Mouse (Mus musculus): ENCODE measurements at regions not wholly inside any gene's neighbourhood (a gene's known extent, or its start where the extent isn't known, plus 50 kb on each side); places are given as distances from the start of the nearest gene placed in this dataset.

DNA sequence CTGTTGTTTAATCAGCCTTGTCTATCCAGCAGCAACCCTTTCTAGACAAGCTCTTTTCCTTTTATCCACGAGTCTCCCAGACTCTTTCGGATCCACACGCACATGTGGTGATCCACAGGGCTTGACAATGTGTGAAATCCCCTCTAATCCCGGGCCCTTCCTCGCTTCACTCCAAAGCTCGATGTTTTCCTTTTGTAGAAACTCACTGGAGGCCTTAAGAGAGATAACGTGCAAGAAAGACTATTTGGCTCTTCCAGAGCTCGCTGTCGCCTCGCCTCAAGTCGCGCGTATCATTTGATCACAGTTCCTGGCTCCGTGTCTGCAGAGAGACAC is 234.9 kb downstream of the Gm5426 start:
- no peak for DNase-seq (ENCODE audit: extremely low spot score, low spot score)

DNA sequence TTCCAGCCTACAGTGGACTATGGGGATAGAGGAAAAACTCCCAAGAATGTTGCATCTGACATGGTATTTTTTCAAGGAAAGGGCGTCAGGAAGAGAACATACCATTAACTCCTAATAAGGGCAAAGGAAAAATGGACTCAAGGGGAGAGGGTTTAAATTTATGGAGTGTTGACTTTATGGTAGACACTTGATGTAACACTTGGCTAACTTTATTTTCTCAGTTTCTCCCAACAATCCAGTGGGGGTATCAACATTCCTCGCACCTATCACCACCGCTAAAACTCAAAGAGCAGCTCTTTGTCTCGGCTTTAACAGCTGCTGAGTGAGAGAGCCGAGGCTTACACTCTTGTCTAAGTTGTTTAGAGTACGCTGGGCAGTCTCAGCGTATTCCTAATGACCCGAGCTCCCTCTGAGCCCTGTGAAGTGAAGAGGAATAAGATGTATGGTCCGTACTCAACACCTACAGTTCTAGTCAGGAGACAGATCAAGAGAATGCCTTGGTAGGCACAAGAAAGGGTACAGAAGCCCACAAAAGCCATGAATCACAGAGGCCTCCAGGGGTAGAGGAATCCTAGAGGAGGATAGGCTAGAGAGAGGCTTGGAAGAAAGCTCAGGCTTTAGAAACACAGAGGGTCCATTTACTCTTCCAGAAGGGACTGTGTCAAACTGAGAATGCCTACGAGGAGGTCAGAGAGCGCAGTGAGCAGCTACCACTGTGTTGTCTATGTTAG is 236.4 kb downstream of the Gm5426 start:
- no peak for DNase-seq (ENCODE audit: extremely low spot score, low spot score)

DNA sequence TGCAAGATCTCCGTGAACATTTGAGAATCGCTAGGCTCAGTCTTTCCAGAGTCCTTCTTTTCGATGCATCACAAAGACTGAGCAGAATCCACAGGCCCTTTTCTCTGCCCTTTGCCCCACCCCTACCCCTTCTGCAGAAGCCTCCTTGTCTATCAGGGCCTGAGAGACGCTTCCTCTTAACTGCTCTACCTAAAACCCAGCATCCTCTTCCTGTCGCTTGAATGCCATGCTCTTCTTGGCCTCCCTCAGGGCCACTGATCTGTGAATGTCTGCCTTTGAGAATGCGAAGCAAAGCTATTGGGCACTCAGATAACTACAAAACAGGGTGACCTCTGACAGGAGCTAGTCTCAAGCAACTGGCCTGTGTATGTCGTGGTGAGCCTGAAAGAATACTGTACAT is 237.1 kb downstream of the Gm5426 start:
- DNase-seq (ENCODE audit: extremely low spot score, low spot score) = no peak

DNA sequence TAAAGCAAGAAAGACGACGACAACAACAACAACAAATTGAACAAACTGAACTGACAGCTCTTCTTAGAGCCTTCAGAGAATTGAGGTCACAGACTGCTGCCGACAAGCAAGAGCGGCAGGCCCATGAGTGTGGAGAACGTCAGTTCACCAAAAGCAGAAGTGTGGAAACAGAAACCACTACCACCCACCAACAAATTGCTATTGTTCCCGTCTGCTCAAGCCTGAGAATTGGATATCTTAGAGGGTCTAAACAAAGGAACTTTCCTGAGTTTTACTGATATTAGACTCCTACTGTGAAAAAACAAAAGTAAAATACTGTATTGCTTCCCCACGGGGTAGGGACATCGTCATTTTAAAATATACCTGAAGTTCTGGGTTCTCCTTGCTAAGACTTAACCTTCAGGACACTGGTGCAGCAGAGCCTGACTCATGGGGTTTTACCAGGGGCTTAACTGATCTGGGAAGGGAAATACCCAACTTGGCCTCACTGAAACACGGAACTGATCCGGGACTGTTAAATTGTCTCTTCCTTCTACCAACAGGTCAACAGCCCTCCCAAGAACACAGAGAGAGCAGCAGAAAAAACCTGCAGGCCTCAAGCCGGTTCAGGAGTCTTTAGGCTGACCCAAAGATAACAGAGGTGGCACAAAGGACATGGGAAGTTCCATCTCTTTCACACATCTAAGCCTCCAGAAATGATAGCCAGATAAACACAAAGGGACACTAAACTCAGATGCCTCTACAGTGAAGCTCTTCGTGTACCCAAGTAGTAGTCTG is 238.1 kb downstream of the Gm5426 start:
- DNase-seq (ENCODE audit: extremely low spot score, low spot score) = no peak

DNA sequence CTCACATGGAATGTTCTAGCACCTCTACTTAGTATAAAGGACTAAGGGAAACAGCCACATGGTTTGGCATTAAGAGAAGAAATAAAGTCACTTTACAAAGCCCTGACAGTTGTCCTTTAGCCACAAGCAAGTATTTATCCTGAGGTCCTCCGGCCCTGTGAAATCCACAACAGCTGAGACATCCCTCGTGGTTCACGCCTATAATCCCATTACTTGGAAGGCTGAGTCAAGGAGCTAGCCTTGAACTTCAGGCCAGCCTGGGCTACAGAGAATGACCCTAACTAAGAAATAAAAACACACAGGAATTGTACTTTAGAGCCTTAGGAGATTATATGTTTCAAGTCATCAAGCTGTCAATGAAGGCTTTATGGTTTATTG is 238.7 kb downstream of the Gm5426 start:
- no peak for DNase-seq (ENCODE audit: extremely low spot score, low spot score)

DNA sequence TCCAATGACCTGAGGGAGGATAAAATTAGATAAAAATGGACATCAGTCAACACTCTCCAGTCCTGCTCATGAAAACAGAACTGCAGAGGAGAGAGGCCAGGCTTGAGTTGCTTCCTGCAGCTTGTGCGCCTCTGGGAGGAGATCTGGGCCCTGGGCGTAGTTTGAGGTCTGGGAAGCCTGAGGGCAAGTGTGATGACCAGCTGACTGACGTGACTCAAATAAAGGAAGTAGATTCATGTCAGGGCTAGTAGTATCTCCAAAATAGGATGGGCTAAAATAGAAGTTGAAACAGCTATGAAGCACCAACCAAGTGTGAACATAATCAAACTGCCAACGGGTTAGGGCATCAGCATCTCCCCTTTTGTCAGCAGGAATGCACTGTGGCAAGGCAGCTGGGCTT is 239.3 kb upstream of the Btg1 start:
- DNase-seq (ENCODE audit: extremely low spot score, low spot score) = no peak

DNA sequence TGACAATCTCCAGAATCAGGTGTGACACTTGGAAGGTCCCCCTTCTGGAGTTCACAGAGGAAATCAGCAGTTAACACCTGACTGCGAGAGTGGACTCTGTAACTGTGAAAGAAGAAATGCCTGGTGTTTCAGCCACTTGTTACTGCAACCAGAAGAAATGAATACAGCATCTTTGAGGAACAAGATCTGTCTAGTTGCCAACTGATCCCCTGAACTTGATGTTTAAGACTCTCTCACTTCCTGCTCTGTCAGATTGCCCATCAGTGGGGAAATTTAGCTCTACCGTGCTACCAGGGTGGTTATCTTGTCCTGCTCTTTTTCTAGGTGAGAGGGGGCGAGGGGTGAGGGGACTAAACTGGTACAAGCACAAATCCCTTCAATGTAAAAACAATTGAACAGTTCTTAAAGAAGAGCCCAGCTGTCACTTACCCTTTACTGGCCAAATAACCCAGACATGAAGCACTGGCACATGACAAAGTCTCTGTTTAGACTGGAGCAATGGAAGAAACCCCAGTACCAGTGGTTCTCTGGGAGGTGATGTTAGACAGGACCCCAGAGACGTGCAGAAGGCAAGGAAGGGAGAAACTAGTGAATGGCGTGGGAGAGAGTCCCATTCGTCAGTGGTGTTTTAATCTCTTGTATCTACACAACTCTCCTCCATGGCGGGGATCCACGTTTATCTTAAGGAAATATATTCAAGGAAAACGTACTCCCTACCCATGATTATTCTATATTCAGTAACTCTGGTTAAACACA is 237.6 kb upstream of the Btg1 start:
- no peak for DNase-seq (ENCODE audit: extremely low spot score, low spot score)

DNA sequence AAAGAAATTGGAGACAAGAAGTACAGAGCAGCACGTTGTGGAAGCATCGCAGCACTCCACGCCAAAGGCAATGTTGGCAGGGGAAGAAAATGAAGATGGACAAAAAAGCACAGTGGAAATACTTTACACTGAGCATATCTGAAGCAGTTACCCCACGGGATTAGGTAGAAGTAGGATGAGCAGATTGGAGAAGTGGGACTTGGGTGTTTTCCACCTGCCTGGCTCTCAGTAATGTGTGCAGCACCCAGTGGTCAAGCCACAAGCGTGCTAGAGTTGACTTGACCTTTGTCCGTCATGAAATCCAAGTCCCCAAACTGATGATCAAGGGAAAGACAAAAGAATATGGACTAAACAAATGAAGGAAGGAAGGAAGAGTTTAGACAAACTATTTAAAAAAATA is 235.1 kb upstream of the Btg1 start:
- DNase-seq (ENCODE audit: extremely low spot score, low spot score) = no peak

DNA sequence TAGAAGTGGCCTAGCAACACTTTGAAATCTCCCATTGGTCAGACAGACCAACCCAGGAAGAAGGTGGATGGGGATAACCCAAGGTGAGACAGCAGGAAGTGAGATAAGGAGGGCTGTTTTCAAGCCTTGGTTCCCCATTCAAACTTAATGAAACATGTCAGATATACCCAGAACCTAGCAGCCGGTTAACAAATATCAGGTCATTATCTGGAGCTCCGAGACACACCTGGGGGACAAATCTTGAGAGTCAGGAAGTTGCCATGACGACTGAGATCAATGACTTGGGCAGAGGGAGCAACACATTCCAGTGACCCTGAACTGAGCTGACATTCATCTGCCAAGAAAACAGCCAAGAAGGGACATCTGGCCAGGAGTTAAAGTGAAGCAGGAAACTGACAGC is 225.1 kb upstream of the Btg1 start:
- DNase-seq (ENCODE audit: extremely low spot score, low spot score) = no peak

DNA sequence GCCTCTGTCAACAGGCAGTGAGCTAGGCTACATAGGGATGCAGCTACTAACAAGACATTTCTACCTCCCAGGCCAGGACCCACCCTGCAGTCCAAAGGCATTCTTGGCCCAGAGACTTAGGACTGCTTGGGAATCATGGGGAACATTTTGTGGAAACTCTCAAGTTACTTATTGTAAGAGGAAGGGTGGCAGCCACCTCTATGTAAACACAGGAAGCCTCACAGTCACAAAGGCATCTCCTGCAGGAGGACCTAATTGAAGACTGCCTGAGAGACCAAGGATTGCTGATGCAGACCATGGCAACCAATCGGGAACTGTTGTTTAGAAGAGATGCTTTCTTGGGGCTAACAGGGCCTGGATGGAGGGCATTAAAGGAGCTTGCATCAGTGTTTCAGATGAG is 224.0 kb upstream of the Btg1 start:
- no peak for DNase-seq (ENCODE audit: extremely low spot score, low spot score)

DNA sequence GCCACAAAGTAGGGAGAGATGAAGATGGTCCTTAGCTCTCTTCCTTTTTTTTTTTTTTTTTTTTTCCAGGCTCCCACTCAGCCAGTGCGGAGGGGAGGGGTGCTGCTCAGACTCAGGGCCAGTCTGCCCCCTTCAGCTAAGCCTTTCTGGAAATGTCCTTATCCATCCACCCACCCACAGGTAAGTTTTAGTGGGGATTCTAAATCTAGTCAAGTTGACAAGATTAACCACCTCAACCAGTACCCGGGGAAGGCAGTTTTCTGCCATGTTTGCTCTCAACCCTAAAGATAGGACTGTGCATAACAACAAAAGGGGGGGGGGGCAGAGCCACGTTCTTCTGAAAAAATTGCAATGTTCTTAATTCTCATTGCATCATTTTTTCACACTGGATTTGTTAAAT is 222.6 kb upstream of the Btg1 start:
- no peak for DNase-seq (ENCODE audit: extremely low spot score, low spot score)

DNA sequence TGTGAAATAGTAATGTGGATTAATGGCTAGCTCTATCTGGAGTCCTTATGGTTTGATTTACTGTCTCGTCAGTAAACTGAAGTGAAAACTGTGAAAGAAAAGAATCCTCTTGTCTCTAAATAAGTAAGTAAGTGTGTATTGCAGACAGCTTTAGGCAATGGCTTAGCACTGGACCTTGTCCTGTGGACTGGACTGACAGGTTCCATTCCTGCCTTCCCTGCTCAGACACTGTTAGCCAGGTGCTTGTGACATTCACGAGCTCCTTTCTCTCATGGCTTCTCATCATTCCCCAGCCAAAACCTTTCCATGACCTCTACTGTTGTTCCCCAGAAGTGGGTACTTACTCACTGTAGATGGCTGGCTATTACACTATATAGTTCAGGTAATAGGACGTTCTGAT is 221.8 kb upstream of the Btg1 start:
- no peak for DNase-seq (ENCODE audit: extremely low spot score, low spot score)

DNA sequence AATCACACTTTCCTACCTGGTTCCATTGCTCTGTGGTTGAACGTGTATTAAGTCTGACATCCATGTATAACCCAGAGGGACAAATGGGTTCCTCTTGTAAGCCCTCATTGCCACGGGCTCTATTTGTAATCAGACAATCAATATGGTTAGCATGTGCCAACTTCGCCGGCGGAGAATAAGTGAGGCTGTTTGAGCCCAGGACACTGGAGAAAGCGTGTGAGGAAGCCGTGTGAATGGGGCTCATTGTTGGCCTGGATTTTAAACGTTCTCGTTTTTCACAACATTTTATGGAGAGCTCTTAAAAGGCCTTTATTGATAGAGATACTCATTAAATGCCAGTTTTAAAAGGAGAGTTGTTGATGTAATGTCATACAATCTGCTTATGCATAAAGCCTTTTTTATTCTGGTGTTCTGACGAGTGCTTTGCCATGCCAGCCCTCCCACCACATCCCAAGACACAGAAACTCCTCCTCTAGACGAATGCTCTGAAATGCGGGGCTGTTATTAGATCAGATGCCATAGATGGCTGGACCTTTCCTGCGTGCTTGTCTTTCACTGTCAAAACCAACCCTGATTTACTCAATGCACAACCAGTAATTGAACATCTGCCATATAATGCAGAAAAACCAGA is 218.8 kb upstream of the Btg1 start:
- DNase-seq (ENCODE audit: extremely low spot score, low spot score) = no peak

DNA sequence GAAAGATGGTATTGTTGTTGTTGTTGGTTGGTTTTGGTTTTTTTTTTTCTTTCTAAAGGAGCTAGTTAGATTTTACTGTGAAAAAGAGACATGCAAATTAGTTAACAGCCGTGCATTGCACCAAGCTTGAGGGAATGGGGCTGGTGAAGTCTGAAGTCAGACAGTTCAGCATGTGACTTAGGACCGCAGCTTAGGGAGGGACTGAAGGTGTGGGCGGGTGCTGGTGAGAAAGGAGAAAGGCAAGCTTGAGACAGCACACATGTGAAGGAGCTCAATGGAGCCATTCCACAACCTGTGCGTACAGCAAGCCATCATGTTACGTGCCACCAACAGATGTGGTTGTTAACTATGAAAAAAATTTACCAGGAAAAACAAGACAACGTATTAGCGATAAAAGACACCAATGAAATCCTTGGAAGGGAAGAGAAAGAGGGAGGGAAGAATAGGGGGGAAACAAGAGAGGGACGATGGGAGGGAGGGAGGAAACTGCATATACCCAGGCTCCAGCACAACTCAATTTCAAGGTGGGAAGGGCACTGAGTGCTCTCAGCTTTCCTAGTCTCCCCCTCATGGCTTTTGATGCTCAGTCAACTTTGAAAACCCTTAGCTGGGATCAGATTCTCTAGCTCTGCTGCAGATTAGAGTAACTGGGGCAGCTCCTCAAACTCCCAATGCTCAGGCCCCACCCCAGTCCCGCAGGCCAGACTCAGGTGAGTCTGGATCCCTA is 218.1 kb upstream of the Btg1 start:
- DNase-seq (ENCODE audit: extremely low spot score, low spot score) = no peak

DNA sequence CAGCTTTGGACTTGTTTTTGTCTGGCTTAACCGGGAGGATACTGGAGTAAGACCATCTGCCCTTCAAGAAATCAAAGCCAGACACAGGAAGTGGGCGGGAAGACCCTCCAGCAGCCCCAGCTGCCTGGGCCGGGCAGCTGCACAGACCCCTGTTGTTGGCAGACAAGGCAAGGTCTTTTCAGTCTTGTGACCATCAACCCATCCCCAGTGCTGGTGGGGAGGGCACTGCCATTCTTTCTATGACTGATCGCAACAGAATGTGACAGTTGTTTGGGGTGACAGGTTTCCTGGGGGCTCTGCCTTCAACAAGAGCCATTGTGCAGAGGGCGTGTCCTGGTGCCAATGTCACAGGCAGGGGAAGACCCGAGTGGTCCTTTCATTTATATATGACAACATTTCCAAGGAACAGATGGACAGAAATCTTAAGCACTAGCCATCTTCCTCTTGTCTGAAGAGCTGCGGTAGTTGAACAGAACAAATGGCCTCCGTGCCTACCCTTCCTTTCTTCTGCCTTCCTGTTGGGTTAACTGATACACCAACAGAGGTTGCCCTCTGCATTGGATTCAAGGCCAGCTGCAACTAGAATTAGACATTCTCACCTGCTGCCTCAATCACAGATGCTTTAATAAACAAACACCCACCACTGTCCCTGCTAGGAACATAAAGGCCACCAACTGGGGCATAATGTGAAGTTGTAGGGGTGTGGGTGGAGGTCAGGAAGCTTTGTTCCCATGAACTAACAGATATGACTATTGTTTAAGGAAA is 217.0 kb upstream of the Btg1 start:
- DNase-seq (ENCODE audit: extremely low spot score, low spot score) = peak; percentile 44

DNA sequence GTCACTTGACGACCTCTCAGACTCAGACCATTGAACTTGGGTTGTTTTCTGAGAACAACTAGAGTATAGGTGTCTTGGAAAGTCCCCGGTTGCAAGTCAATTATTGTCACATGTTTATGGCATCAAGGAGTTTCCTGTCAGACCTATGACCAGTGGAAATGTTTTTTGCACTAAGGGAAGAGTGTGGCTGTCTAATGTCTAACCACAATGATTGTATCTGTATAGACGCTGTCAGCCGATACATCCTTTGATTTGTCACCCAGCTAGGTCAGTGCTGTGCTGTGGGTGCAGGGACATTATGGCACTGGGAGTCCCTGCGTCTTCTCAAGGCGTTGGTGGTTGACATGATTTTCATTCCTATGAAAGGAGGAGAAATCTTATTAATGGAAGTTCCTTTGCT is 216.0 kb upstream of the Btg1 start:
- no peak for DNase-seq (ENCODE audit: extremely low spot score, low spot score)

DNA sequence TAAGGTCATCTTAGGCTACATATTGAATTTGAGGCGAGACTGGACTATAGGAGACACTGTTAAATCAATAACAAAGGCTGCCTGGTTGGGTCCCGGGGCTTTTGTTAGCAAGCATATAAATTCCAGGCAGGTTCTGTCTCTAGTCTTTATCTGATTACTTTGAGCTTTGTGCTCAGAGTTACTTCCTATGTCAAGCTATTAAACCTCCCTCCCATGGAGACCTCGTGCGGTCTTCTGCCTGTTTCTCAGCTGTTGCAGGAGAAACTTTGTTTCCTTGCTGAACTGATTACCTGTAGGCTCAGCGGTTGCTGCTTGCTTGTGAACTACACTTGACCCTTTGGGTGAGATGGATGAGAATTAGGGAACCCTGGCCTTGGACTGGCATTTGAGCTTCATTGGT is 210.5 kb upstream of the Btg1 start:
- no peak for DNase-seq (ENCODE audit: extremely low spot score, low spot score)

DNA sequence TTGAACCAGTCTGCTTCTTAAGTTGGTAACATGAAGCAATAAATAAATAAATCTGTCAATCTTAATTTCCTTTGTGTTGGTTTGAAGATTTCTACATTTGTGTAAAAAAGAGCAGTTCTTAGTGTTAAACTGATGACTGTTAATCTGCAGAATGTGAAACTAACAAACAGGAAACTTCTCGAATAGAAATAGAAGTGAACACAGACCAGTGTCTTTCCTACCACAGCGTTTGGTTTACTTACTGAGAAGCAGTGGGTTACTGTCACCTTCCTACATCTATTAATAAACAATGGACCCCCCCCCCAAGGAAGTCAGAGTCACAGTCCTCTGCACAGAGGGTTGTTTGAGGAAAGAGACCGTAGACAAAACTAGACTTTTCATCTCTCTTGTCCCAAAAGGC is 209.0 kb upstream of the Btg1 start:
- DNase-seq (ENCODE audit: extremely low spot score, low spot score) = no peak

DNA sequence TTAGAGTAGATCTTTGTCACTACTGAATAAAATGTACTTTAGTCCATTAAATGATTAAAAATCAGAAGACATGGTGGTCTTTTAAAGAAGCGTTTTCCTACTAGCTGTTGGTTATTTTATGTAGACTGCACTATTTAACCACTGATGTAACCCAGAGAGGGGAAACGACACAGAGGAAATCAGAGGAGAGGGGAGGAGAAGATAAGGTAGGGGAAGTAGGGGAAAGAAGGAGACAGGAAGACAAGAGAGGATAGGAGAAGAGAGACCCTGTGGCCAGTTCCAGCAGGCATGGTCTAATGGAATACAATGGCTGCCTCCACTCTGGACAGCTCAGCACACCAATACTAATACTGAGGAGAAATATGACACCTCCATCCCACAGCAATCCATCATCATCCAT is 208.6 kb upstream of the Btg1 start:
- DNase-seq (ENCODE audit: extremely low spot score, low spot score) = no peak

DNA sequence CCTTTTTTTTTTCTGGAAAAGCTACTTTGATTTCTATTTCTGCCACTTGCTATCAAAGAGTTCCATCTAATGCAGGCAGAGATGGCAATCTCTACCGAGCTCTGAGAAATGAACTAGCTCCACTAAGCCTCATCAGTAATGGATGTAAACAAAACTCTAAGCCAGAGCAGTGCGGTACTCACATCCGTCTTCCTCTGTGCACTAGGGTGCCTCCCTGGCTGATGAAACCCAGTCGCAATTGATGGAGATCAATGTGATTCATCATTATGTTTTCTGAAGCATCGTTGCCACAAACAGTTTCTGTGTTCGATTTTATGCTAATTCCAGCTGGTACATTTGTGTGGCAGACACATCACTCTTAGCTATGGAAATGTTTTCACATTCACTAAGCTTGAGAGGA is 206.8 kb upstream of the Btg1 start:
- no peak for DNase-seq (ENCODE audit: extremely low spot score, low spot score)

DNA sequence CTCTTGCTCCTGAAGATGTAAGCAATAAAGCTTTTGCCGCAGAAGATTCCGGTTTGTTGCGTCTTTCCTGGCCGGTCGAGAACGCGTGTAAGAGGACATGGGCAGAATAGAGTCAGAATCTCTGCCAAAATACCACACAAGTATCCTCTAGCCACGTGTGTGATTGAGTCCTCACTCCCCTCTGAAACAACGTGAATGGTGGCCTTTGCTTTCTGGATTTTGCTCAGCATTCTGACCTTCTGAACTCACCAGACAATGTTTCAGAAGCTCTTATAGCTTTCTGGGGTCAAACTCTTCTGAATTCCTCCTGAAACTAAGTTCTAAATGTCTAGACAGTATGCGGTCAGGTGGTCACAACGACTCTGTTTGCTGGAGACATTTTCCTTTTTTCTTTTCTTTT is 202.0 kb upstream of the Btg1 start:
- no peak for DNase-seq (ENCODE audit: extremely low spot score, low spot score)

Data from neural tube, embryonic 10.5 days (tissue).